Mouse (Mus musculus) lung, postnatal 14 days (tissue): ENCODE measurements around the gene Apol7e.
A peak's percentile ranks its signal among the peaks of the same experiment; 100 is the strongest.
"Not testable (repeated sequence)": the region's sequence is repeated elsewhere in the genome, so short reads cannot be mapped to it uniquely, and the experiment has no call there.

Experiments
- DNase-seq: peaks from one replicate; pipeline ENCODE4 v3.0.0; 2021

The Apol7e gene

DNA sequence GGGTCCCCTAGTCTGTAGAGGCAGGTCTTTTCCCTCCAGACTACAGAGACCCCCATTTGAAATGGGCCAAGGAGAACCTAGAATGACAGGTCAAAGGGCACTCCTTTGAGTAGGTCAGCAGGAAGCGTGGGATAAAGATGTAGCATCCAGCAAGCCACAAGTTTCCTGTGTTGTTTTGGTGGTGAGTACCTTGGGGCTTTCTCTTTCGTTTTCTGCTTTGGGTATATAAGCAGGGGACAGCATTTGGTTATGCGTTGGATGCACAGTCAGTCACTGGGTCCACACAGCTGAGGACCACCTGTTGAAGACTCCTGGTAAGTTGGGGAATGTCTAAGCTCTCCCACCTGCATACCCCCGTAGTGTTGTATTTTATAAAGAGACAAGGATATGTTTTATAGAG, at the start of gene Apol7e:
Apol7e (plus strand) TSS at position 202 of the 400 bp plus-strand sequence.
- not testable (repeated sequence) for DNase-seq

DNA sequence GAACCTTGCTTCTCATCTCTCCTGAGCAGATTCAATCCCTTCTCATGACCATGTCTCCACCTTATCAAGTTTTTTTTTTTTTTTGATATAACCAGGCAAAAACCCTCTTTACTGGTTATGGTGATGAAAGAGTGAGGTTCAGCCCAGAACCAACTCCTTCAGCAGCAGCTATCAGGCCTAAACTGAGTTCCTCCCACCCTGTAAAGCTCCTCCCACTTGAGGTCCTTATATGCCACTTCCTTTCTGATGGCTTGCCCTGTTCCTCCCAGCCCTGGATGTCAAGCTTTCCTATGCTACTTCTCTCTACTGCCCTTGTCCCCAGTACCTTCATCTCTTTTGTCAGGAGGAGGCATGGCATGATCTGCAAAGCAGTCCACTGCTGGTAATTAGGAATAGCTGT, 47.5 kb upstream of the Apol7e start:
- DNase-seq = not testable (repeated sequence)

DNA sequence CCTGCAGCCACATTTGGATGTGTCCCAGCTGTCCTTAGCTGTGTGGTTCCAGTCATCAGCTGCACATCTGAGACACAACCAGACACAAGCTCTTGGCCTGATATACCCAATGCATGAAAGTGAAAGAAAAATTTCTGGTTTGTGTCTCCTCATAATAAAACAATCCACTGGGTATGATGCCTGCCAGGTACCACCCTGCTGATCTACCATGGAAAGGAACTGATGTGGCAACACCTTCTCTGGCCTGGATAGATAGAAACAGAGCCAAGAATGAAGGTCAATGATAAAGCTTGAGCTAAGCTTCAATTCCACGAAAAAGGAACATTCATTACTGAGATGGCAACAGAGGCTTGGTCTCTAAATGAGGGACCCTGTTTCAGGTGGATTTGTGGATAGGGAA, 38.9 kb upstream of the Apol7e start:
- DNase-seq = not testable (repeated sequence)

DNA sequence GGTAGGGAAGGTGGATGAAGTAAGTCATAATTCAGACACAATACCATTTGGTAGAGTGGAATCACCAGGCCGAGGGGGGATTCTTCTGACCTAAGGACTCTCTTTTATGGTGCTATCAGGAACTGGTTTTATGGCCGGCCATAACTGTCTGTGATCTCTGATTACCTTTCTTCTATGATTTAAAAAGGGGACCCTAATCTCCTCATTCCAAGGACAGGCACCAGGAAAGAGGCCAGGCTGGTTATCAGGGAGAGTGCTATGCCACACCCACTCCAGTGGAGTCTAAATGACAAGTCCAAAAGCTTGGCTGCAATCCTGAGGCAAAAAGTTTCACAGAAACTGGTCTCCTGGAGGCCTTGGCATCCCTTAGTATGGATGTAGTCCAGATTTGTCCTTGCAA, 36.8 kb upstream of the Apol7e start:
- not testable (repeated sequence) for DNase-seq

DNA sequence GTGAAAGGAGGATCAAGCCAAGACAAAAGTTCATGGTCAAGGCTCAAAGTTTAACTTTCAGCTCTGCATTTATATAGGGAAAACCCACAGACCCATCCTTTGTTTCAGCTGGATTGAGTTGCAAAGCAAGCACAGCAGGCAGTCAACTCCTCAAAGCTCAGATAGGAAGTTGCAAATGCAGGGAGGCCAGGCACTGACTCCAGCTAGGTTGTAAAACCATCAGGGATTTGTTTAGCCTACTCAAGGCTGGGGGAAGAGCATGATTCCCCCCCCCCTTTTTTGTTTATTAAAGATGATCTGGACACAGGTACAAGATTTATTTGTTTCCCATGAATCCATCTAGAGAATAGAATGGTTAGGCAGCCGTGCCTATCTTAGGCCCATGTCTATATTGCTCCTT, 24.6 kb upstream of the Apol7e start:
- DNase-seq = not testable (repeated sequence)

DNA sequence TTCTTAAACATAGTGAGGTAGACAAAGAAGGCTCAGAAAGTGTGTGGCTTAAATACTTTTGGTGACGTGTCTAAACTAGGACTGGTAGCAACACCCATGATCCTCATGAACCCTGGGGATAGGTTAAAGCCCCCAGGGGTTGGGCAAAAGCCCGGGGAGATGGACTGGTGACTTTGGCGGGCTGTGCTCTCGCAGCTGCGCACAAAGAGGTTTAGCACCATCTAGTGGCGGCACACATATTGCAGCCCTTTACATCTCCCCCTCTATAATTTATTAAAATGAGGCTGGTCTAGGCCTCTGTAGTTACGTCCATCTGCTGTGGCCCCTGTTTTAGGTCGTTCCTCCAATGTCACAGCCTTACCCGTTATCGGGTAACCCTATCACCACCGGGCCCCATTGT, 14.7 kb upstream of the Apol7e start:
- peak; percentile 59 for DNase-seq

DNA sequence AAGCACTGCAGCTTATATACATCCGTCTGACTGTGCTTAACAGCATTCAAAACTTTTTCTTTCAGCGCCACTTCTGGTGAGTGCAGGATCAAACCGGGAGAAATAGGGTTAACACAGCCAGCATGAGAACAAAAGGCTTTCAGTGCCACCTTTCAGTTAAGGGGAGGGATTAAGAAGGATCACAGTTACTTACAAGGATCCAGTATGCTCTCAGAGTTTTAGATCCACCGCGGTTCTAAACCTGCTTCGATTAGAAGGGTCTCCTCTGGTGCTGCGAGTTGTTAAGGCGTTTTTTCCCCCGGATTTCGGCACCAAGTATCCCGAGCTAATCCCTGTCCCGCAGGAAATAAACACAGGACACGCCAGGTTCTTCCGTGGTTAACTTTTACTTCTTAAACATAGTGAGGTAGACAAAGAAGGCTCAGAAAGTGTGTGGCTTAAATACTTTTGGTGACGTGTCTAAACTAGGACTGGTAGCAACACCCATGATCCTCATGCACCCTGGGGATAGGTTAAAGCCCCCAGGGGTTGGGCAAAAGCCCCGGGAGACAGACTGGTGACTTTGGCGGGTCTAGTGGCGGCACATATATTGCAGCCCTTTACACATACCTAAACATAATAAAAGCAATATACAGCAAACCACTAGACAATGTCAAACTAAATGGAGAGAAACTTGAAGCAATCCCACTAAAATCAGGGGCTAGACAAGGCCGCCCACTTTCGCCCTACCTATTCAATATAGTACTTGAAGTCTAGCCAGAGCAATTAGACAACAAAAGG, 6.9 kb upstream of the Apol7e start:
- not testable (repeated sequence) for DNase-seq

DNA sequence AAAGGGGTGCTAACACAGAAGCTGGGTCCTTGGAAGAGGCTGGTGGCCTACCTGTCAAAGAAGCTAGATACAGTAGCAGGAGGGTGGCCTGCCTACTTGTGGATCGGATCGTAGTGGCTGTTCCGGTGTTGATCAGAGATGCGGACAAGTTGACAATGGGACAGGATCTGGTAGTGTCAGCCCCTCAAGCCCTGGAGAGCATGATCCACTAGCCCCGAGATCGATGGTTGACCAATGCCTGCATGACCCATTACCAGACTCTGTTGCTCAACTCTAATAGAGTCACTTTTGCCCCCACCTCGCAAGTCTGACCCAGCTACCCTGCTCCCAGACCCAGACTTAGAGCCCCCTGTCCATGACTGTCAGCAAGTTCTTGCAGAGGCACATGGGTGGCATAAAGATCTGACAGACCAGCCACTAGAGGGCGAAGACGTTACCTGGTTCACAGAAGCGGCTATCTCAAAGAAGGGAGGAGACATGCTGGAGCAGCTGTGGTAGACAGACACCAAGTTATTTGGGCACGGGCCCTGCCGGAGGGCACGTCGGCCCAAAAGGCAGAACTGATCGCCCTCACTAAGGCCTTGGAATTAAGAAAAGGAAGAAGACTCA, 3.9 kb upstream of the Apol7e start:
- DNase-seq = peak; percentile 10

DNA sequence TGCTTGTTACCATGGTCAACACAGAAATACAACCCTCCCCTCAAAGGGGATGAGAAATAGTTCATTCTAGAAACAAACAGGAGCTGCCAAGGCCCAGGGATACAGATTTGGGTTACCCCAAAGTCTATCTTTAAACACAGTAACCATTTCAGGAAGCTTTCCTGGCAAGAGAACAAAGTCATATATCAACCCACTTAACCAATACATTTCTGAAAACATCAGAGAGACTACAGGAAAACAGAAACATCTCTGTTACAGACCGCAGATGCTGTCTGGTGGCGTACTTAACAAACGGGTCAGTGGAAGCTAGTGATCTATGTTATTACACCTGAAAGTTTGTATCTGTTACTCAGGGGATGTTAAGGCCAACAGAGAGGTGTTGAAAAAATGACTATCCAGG, 6.6 kb downstream of the Apol7e start:
- not testable (repeated sequence) for DNase-seq

DNA sequence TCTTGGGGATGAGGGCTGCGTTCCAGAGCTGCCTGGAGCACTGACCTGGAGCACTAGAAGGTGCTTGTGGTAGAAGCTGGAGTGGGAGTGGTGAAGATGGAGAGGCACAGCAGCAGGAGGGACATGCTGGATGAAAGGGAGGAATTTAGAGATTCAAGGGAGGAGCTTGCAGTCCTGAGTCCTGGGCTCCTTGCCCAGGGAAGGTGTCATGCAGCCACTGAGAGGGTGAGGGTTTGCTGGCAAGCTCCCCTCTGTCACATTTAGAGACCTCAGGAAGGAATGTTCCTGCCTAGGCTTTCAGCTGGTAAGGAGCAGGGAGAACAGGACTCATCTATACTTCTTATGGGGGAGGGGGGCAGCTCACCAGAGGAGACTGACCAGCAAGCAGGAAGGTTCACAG, 10.3 kb downstream of the Apol7e start:
- DNase-seq = not testable (repeated sequence)

DNA sequence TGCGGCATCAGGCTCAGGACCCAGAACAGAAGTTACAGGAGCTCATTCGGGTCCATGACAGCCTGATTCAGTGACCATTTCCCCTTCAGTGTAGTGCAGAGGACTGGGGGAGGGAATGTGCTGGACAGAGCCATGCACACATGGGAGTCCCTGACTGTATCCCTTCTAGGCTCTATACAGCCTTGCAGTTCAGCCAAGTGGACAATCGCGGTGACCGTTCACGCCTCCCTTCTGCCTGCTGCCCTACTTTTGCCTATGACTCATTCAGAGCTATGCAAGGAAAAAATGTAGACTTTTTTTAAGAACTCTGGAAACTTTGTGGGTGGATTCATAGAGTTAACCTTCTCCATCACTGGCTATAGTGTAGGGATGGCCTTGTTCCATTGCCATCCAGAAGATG, 19.6 kb downstream of the Apol7e start:
- DNase-seq = not testable (repeated sequence)

DNA sequence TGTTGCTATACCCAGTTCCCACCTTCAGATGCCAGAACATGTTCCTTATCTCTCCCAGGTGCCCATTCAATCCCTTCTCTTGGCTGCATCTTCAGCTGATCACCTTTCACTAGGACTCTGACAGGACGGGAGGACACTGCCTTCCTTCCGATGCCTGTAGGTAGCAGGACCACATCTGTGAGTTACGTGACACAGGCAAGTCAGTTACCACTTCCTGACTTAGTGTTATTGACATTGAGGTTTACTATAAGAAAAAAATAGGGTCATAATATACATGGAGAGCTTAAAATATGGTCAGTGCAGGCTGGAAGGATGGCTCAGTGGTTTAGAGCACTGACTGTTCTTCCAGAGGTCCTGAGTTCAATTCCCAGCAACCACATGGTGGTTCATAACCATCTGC, 22.9 kb downstream of the Apol7e start:
- not testable (repeated sequence) for DNase-seq

DNA sequence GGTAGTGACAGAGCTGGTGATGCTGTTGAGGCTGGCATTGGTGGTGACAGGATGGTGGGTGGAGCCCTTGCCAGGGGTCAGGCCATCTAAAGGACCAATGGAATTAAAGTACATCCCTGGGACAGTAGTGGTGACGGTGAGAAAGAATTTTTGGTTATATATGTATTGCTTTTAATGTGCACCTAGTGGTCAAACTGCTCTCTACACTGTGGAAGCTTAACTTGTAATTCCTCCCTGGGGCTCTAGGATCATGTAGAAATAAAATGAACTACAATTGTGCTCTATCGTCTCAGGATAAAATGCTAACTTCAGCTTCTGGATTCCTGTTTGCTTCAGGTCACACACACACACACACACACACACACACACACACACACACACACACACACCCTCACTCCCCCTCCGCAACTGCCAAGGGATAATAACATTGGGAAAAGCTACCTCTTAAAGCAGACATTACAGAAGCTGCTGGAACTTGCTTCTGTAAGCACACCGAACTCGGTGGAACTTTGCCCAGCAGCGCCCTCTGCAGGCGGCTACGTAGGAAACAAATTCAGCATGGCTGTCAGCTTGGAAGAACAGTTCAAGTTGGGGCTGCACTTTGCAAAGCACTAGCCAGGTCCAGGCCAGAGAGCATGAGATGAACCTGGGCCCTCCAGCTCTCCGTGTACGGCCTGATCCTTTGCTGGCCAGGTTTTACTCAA, 25.7 kb downstream of the Apol7e start:
- not testable (repeated sequence) for DNase-seq

DNA sequence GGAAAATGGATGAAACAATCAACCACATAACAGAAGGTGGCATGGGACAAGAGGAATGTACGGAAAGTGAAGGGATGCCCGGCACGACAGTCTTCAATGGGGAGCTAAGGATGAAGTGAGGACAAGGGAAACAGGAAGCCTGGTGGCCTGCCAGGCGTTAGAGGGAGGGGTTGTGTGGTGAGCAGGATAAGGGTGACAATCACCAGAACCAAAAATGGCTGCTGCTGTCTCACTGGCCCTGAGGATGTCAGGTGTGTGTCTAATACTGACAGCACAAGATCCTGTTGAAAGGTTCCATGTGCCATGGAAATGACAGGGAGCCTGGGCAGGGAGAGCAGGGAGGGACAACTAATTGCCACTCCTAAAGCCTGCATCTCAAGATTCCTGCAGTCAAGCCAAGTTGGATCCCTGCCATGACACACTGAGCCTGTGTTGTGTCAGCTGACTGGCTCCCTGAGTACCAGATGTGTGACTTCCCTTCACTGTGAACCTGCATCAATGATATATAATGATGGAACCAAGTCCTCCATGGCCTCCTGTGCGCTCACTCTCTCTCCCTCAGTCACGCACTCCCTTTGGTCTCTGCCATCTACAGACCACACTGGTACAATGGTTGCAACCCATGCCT, 26.9 kb downstream of the Apol7e start:
- peak; percentile 24 for DNase-seq

DNA sequence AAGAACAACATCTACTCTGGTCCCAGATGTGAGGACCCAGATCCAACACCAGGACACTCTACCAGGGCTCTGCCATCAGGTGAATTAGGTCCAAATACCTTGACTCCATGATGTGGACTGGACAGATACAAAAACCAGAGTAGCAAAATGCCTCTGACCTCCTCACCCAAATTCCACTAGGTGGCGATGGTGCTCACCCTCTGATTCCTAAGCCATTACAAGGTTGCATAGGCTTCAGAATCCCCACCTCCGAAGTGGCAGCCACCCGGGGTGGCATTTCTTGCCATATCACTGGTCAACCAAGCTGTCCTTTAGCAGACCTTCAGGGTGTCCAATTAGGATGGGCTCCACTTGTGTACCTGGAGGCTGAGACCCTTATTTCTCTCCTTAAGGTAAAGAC, 28.5 kb downstream of the Apol7e start:
- not testable (repeated sequence) for DNase-seq

DNA sequence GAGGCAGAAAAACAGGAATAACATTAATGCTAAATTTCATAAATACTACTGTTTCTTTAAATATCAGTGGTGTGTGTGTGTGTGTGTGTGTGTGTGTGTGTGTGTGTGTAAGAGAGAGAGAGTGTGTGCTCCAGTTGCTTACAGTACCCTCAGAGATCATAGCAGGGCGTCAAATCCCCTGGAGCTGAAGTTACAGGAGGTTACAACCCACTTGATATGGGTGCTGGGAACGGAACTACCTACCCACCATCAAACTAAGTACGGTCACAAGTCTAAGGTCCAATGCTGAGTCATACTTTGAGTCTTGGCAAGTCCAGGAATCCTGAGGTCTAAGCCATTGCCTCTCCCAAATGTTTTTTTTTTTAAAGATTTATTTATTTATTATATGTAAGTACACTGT, 29.1 kb downstream of the Apol7e start:
- DNase-seq = not testable (repeated sequence)

DNA sequence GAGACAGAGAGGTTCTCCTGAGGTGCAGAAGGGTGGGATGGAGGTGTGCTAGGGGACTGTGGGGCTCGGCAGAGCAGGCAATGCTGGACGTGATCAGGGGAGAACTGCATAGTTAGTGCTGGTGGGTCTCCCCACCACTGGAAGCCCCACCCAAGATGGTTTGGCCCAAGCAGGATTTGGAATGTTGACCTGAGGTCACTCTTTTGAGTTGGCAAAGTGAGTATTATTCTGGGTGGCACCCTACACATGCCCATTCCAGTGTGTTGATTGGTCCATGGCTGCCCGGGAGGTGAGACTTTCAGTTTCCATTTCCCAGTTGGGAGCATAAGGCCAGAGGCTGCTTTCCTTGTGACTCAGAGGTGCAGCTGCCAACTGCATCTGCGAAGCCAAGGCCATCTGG, 30.1 kb downstream of the Apol7e start, which contains the start of gene Apol9b:
Apol9b (plus strand) TSS at position 301 of the 400 bp plus-strand sequence.
- not testable (repeated sequence) for DNase-seq

DNA sequence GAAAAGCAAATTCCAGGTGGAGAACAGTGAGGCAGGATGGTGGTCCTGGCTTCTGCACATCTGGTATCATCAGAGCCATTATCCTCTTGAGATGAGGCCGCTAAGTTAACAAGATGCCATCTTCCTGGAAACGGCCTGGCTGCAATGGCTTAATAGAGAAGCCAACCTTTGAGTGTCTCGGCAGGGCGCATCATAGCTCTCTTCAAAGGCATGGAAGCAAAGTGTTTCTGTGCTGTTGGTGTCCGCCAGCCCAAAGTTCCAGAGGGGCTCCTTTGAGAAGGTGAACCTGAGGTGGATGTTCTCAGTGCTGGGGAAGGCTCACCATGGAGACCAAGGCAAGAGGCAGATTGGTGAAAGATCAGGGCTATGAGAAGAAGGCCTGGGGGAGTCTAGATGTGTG, 32.9 kb downstream of the Apol7e start:
- DNase-seq = no peak

DNA sequence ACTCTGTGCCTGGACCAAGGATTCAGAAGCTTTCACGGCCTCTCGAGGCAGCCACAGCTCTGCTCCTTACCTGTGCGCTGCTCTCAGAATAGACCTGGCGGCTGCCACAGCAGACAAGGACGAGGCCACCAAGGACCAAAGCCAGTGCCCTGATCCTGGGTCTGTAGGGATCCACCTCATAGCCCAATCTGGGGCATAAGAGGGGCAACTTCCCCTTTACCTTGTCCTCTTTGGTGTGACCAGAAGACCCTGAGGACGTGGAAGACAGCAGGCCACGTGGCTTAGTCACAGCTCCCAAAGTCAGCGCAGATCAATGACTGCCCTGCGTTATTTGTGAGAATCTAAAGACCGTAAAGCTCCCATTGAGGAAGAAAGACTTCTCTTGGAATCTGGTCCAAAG, 34.2 kb downstream of the Apol7e start:
- not testable (repeated sequence) for DNase-seq

DNA sequence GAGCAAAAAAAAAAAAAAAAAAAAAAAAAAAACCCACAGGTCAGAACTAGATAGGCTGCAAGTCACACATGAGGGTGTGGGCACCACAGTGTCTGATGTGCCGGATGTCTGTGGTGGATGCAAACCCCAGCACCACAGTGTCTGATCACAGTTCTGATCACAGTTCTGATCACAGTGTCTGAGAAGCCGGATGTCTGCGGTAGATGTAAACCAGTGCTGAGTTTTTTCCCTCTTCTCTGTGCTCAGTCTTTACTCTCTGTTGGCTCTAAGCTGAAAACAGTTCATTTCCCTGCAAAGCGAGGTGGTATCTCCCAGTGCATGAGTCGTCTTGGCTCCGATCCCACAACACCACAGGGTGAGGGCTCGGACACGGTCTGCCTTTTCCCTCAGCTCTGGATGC, 34.7 kb downstream of the Apol7e start:
- DNase-seq = not testable (repeated sequence)

DNA sequence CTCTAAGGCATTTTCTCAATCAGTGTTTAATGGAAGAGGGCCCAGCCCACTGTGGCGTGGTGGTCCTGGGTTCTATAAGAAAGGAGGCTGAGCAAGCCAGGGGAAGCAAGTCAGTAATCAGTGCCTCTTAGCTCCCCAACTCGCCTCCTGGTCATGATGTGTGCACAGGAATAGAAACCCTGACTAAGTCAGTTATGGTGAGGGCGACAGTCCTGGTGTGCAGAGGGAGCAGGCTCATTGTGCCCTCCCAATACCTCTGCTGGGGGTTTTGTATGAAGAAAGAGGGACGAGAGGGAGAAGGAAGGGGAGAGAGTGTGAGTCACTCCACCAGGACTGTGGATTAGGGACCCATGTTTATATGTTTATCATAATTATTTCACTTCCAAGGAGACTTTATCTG, 35.2 kb downstream of the Apol7e start:
- DNase-seq = not testable (repeated sequence)

DNA sequence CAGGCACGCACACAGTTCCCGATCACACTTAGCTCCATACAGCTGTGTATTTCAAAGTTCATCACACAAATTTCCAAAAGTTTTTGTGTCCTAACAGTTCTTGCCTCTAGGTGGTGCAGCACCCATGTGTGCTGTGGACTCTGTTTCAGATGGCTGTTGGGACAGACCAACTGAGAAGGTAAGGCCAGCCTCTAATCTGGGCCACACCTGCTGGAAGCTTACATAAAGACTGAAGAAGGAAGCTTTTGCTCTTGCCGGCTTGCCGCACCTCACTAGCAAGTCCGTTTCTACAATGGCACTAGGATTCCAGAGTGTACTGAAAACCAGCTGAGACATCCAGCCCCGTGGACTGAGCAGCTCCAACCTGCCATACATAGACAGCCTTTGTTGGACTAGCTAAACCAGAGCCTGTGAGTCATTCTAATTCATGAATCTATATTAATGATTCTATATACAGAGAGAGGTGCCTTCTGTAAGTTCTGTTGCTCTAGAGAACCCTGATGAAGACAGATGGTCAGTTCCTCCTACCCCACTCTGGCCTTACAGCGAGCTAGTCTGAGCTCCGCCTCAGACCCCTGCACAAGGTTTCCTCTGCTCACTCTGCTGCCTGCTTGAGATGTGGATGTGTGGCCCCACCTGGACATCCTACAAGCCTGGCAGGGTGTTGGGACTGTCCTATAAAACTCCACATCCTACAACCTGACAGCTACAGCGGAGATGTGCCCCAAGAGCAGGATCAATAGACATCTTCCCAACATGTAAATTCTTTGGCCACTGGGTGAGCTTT, 42.0 kb downstream of the Apol7e start:
- no peak for DNase-seq
